Mouse (Mus musculus) ES-E14 (cell line): ENCODE results near the gene Gart. TPM values are rescaled to one million over a fixed set of nuclear protein-coding genes. Genes with fewer than 3 reads are reported as not detected.

Experiments
- DNase-seq: peaks from one replicate; pipeline ENCODE4 v3.0.0-alpha.2; 2013; ENCODE audit warnings: low read depth, low spot score
- H3K27ac ChIP-seq: 2 replicates; pipeline ENCODE4 v1.5.1; 2012; ENCODE audit warnings: low read depth, mild to moderate bottlenecking, low read length, moderate library complexity, mixed read lengths; ENCODE audit not compliant: poor library complexity, insufficient read depth, severe bottlenecking
- H3K36me3 ChIP-seq: 2 replicates; pipeline ENCODE4 v1.6.1; 2012; ENCODE audit warnings: mild to moderate bottlenecking, low read length, moderate library complexity, mixed read lengths; ENCODE audit not compliant: control insufficient read depth, poor library complexity, insufficient read depth, severe bottlenecking
- H3K4me1 ChIP-seq, 2 experiments: fragments of 150-350 bp in 1 of 2; sonication (generic) in 1 of 2; 2 replicates each; pipeline ENCODE4 v1.6.1; 2012; ENCODE audit warnings: low read length in 2 of 2, mild to moderate bottlenecking in 1 of 2, mixed read lengths in 1 of 2; ENCODE audit not compliant: control insufficient read depth in 2 of 2, insufficient read depth in 2 of 2, poor library complexity in 1 of 2
- H3K4me3 ChIP-seq, 2 experiments: fragments of 150-350 bp in 1 of 2; sonication (generic) in 1 of 2; 2 replicates each; pipeline ENCODE4 v1.5.1; 2012; ENCODE audit warnings: low read length in 2 of 2, low read depth in 1 of 2, mild to moderate bottlenecking in 1 of 2, mixed read lengths in 1 of 2; ENCODE audit not compliant: insufficient read depth in 1 of 2, poor library complexity in 1 of 2, severe bottlenecking in 1 of 2
- H3K9ac ChIP-seq: 2 replicates; pipeline ENCODE4 v1.6.1; 2012; ENCODE audit warnings: low read depth, mild to moderate bottlenecking, low read length, mixed read lengths; ENCODE audit not compliant: poor library complexity, insufficient read depth, severe bottlenecking
- H3K9me3 ChIP-seq: fragments of 150-350 bp; sonication (generic); 2 replicates; pipeline ENCODE4 v1.6.1; 2012; ENCODE audit warnings: low read depth, mild to moderate bottlenecking, low read length; ENCODE audit not compliant: control insufficient read depth, insufficient read depth
- CHD2 ChIP-seq: IDR thresholded peaks from 2 replicates; pipeline ENCODE4 v1.6.1; 2014; ENCODE audit warnings: mild to moderate bottlenecking, low read depth, low read length, inconsistent platforms
- HCFC1 ChIP-seq: IDR thresholded peaks from 2 replicates; pipeline ENCODE4 v1.6.1; 2012; ENCODE audit warnings: low read length, inconsistent platforms, borderline replicate concordance; ENCODE audit not compliant: insufficient read depth
- MAFK ChIP-seq: IDR thresholded peaks from 2 replicates; pipeline ENCODE4 v1.6.1; 2014; ENCODE audit warnings: mild to moderate bottlenecking, low read depth, low read length, inconsistent platforms; ENCODE audit not compliant: insufficient read depth
- ZC3H11A ChIP-seq: IDR thresholded peaks from 2 replicates; pipeline ENCODE4 v1.6.1; 2012; ENCODE audit warnings: low read depth, mild to moderate bottlenecking, inconsistent platforms, low read length, borderline replicate concordance
- ZNF384 ChIP-seq: IDR thresholded peaks from 2 replicates; pipeline ENCODE4 v1.6.1; 2012; ENCODE audit warnings: low read depth, low read length, inconsistent platforms
- in situ Hi-C, 2 experiments: fragments of 600-800 bp; cut with MboI; formaldehyde crosslinking; loops; one replicate each; pipeline ENCODE4 v1.15.1; 2025; ENCODE audit warnings: low sequenced_read_pairs in 2 of 2, inconsistent platforms in 1 of 2; ENCODE audit not compliant: unreplicated experiment in 2 of 2
- total RNA-seq: library from RNA; depleted of rRNA; stranded (reverse); fragments of 300-350 nt; gene quantifications from 2 replicates; pipeline ENCODE4 v1.2.3, GENCODE M21; 2012

The Gart gene
- total RNA-seq, 1 experiment: 399 TPM

DNA sequence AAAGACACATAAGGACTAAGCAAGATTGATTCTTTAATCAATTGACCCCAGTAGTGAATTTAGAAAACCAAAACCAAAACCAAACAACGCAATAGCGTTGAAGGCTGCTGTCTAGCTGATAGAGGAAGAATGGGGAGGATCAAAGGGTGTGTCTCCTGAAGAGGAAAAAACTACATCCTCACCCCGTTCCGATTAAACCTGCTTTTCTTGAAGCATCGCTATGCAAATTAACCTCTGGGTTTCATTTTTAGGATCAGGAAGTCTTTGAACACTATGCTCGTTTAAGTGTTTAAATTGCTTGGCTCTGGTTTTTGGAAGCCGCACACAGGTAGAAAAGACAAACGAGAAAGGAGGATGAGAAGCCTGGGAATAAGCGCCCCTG lies 50.4 kb downstream of the Gart start:
- no peak for DNase-seq
- Histone ChIP-seq H3K9me3 (no peaks in the 10 kb centered on the region), H3K27ac (no peak overlapping the region), H3K9ac (0 out of 2 replicates have a peak overlapping the region, but pooled peaks have one; percentile 81), H3K4me3 (peak overlapping the region; percentile 73 to 88; a peak in 3 of 4 replicates), H3K4me1 (peaks cover 2 to 4% of the 10 kb centered on the region in 2 experiments; a peak in 2 of 4 replicates), H3K36me3 (peaks cover 3% of the 10 kb centered on the region; the same call in 1 of the 2 replicates)
- no peak for TF ChIP-seq ZNF384
- TF ChIP-seq HCFC1: no peak
- TF ChIP-seq ZC3H11A: no peak
- TF ChIP-seq MAFK: no peak
- no peak for TF ChIP-seq CHD2
- in situ Hi-C loops: no loop called here

DNA sequence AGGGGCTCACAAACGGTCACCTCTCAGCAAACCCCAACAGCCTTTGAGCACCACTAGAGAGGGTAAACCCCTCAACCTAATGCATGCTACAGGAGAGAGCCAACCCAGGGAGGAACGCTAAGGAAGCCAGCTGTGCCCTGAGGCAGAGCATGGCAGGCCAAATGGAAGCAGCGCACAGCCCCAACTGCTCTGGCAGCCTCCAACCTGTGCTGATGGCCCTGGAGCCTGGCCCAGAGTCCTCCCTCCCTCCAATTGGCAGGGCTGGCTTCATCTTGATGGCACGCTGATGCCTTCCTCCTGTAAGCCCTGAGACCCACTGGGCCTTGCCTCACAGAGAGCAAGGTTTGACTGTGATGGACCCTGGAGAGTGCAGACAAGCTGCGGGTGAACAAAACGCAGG lies 51.7 kb downstream of the Gart start:
- Histone ChIP-seq H3K9me3 (no peaks in the 10 kb centered on the region), H3K27ac (no peak overlapping the region), H3K4me1 (peaks cover 2 to 4% of the 10 kb centered on the region in 2 experiments; a peak in 2 of 4 replicates), H3K9ac (no peak overlapping the region; the same call in 1 of the 2 replicates), H3K36me3 (peaks cover 3% of the 10 kb centered on the region; the same call in 1 of the 2 replicates), H3K4me3 (no peak overlapping the region)
- TF ChIP-seq HCFC1: no peak
- TF ChIP-seq ZNF384: no peak
- TF ChIP-seq ZC3H11A: no peak
- TF ChIP-seq MAFK: no peak
- TF ChIP-seq CHD2: no peak
- no peak for DNase-seq
- in situ Hi-C loops: no loop called here

DNA sequence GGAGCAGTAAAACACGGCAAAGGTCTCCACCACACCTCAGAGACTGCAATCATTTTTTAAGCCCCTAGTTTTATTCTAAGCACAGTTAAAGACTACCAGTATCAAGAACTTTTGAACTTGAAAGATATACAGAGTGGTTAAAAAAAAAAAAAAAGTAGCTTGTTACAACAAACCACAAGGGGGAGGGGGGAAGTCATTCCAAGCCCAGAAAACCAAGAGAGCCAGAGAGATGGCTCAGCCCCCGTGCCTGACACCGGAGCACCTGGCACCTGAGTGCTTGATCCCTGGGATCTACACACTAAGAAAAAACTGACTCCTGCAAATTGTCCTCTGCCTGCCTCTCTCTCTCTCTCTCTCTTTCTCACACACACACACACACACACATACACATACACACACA lies 53.5 kb downstream of the Gart start:
- Histone ChIP-seq H3K36me3 (peaks cover 3% of the 10 kb centered on the region; the same call in 1 of the 2 replicates), H3K4me1 (peaks cover 4 to 9% of the 10 kb centered on the region in 2 experiments; a peak in 3 of 4 replicates), H3K9me3 (no peaks in the 10 kb centered on the region), H3K27ac (no peak overlapping the region), H3K4me3 (no peak overlapping the region), H3K9ac (no peak overlapping the region)
- in situ Hi-C loops: no loop called here
- TF ChIP-seq MAFK (no peak), HCFC1 (no peak), ZC3H11A (no peak), CHD2 (no peak), ZNF384 (no peak)
- DNase-seq: no peak

DNA sequence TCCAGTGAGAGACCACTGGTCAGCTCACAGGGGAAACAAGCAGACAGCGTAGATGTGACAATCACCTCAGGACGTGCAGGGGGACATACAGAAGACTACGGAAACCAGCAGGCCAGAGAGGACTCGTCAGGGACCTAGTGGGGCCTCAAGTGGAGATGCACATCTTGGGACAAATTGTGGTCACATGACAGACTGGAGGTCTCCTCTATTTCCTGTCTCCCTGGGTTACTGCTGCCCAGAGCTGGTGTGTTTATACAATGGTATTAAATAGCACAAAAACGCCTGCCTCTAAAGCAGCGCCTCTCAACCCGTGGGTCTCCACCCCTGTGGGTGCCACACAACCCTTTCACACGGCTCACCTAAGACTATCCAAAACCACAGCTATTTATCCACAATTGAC lies 54.6 kb downstream of the Gart start:
- H3K4me3 ChIP-seq: no peak overlapping the region
- in situ Hi-C loops: no loop called here
- H3K4me1 ChIP-seq: peaks cover 4 to 13% of the 10 kb centered on the region in 2 experiments; a peak in 3 of 4 replicates
- TF ChIP-seq MAFK (no peak), ZNF384 (no peak), ZC3H11A (no peak), CHD2 (no peak), HCFC1 (no peak)
- H3K27ac ChIP-seq: no peak overlapping the region
- H3K9me3 ChIP-seq: no peaks in the 10 kb centered on the region
- no peak for DNase-seq
- peaks cover 3% of the 10 kb centered on the region; the same call in 1 of the 2 replicates for H3K36me3 ChIP-seq
- H3K9ac ChIP-seq: no peak overlapping the region

DNA sequence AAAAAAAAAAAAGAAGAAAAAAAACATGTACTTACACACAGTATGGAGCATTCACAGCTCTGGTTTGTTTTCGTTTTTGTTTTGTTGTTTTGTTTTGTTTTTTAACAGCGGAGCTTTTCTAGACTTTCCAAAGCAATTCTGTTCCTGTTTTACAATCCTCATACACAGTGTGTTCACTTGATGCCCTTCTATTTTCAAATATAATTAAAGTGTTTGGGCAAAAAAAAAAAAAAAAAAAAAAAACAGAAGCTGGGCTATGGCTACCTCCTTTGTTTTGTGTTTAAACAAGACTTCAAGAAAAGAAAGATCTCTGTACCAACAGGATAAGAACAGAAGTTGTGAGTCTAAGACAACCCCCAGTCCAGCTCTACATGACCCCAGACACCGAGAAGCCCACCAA lies 58.0 kb downstream of the Gart start:
- in situ Hi-C loops: no loop called here

More for the DNA sequence above, 58.0 kb downstream of the Gart start:
- H3K4me1 ChIP-seq: peaks cover 0 to 11% of the 10 kb centered on the region in 2 experiments; a peak in 2 of 4 replicates
- no peaks in the 10 kb centered on the region; the same call in 1 of the 2 replicates for H3K36me3 ChIP-seq
- H3K9me3 ChIP-seq: no peaks in the 10 kb centered on the region
- no peak for TF ChIP-seq ZNF384
- no peak for TF ChIP-seq MAFK
- TF ChIP-seq HCFC1: no peak
- no peak for TF ChIP-seq ZC3H11A
- TF ChIP-seq CHD2: no peak
- no peak overlapping the region for H3K4me3 ChIP-seq
- no peak overlapping the region for H3K9ac ChIP-seq
- no peak overlapping the region for H3K27ac ChIP-seq
- no peak for DNase-seq
